13 mouse cellular contexts compared by ENCODE assay signal in the genomic region with DNA sequence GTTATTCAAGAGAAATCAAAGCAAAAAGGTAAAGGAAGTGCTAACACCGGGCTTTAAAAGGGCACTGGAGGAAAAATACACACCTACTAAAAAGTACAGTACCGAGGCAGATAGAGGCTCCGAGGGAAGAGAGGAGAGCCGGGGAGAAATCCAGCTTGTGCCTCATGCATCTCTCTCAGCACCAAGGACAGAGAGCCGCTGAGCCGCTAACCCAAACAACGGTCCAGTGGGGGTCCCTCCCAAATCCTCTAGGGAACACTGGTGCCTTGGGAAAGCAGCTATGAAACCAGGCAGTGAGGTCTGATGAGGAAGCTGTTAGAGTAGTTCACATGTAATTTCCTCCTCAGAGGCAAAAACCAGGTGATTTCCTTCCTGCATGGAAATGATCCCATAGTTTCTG. TPM values are rescaled to one million over a fixed set of nuclear protein-coding genes. Genes with fewer than 3 reads are reported as not detected.
A peak's percentile ranks its signal among the peaks of the same experiment; 100 is the strongest.
DNase-seq lines count a peak whose midpoint lies in the region; ATAC-seq lines count a peak whose summit lies in the region.
"Had no signal": no experiment of that assay in that cellular context is flagged by ENCODE, and none has a peak within 500 bp of the region (broad histone marks: within the 10 kb centered on the region; RNA-seq: fewer than 3 reads in every experiment).

A gene (plus strand): TSS at position 276 of the 400 bp plus-strand sequence.

- 5% methylated on average over 7 of the region's 7 CpGs for WGBS in heart, embryonic 11.5 days (ENCODE audit: insufficient replicate concordance)
- 22% methylated on average over 7 of the region's 7 CpGs for WGBS in midbrain, embryonic 10.5 days
- 8% methylated on average over 7 of the region's 7 CpGs for WGBS in midbrain, embryonic 16.5 days
- 10% methylated on average over 7 of the region's 7 CpGs for WGBS in forebrain, embryonic 15.5 days

- H3K27me3 ChIP-seq in heart, embryonic 11.5 days (ENCODE audit: control insufficient read depth, insufficient read depth, low read length) = no peaks in the 10 kb centered on the region
- H3K27me3 ChIP-seq in midbrain, embryonic 10.5 days (ENCODE audit: low read depth, poor library complexity, severe bottlenecking) = no peaks in the 10 kb centered on the region
- no peaks in the 10 kb centered on the region for H3K27me3 ChIP-seq in midbrain, embryonic 16.5 days (ENCODE audit: control insufficient read depth, insufficient read depth, low read depth, low read length)
- no peaks in the 10 kb centered on the region for H3K27me3 ChIP-seq in forebrain, embryonic 15.5 days
- H3K27me3 ChIP-seq: liver, embryonic 13.5 days had no signal

- peaks cover 6% of the 10 kb centered on the region; the same call in 1 of the 2 replicates for H3K4me1 ChIP-seq in heart, embryonic 11.5 days (ENCODE audit: control insufficient read depth, insufficient read depth, low read length)
- H3K4me1 ChIP-seq in midbrain, embryonic 10.5 days = 0 out of 2 replicates have a peak, but pooled peaks cover 4% of the 10 kb centered on the region
- H3K4me1 ChIP-seq in midbrain, embryonic 16.5 days (ENCODE audit: control insufficient read depth, insufficient read depth, low read length) = no peaks in the 10 kb centered on the region
- peaks cover 6% of the 10 kb centered on the region; the same call in 1 of the 2 replicates for H3K4me1 ChIP-seq in forebrain, embryonic 15.5 days
- H3K4me1 ChIP-seq: liver, embryonic 13.5 days had no signal

- no peak for DNase-seq in heart, adult 9 months (ENCODE audit: low spot score in 2 of 2)
- peak; percentile 18 for DNase-seq in midbrain, embryonic 10.5 days (ENCODE audit: low spot score)
- peak; percentile 46 for DNase-seq in retina, embryonic 14.5 days (ENCODE audit: low spot score)
- DNase-seq: kidney, adult 9 months; liver, embryonic 13.5 days had no signal

- no peaks in the 10 kb centered on the region for H3K9me3 ChIP-seq in heart, embryonic 11.5 days (replicated peaks; ENCODE audit: control insufficient read depth, low read length)
- no peaks in the 10 kb centered on the region for H3K9me3 ChIP-seq in midbrain, embryonic 10.5 days (replicated peaks)
- no peaks in the 10 kb centered on the region for H3K9me3 ChIP-seq in midbrain, embryonic 16.5 days (replicated peaks; ENCODE audit: control insufficient read depth, low read length, poor library complexity, severe bottlenecking)
- no peaks in the 10 kb centered on the region for H3K9me3 ChIP-seq in forebrain, embryonic 15.5 days
- H3K9me3 ChIP-seq: liver, embryonic 13.5 days had no signal

- no peaks in the 10 kb centered on the region for H3K36me3 ChIP-seq in heart, embryonic 11.5 days (ENCODE audit: control insufficient read depth, insufficient read depth, low read length)
- H3K36me3 ChIP-seq in midbrain, embryonic 10.5 days = no peaks in the 10 kb centered on the region
- no peaks in the 10 kb centered on the region for H3K36me3 ChIP-seq in midbrain, embryonic 16.5 days (ENCODE audit: control insufficient read depth, insufficient read depth, low read length)
- no peaks in the 10 kb centered on the region for H3K36me3 ChIP-seq in forebrain, embryonic 15.5 days
- H3K36me3 ChIP-seq: liver, embryonic 13.5 days had no signal

- peak within 1 kb of the TSS; percentile 33; the same call in 1 of the 2 replicates for H3K4me2 ChIP-seq in heart, embryonic 11.5 days
- no peak within 1 kb of the TSS; the same call in 1 of the 2 replicates for H3K4me2 ChIP-seq in midbrain, embryonic 16.5 days (ENCODE audit: low read length)
- H3K4me2 ChIP-seq in forebrain, embryonic 15.5 days (replicated peaks) = peak within 1 kb of the TSS; percentile 24
- H3K4me2 ChIP-seq: liver, embryonic 13.5 days had no signal

- no peak within 1 kb of the TSS for H3K27ac ChIP-seq in heart, embryonic 11.5 days (ENCODE audit: low read depth, low read length)
- no peak within 1 kb of the TSS for H3K27ac ChIP-seq in midbrain, embryonic 10.5 days (replicated peaks)
- H3K27ac ChIP-seq in midbrain, embryonic 16.5 days (ENCODE audit: low read length) = no peak within 1 kb of the TSS
- no peak within 1 kb of the TSS for H3K27ac ChIP-seq in forebrain, embryonic 15.5 days (replicated peaks)
- H3K27ac ChIP-seq: liver, embryonic 13.5 days had no signal

- no peak within 1 kb of the TSS for H3K4me3 ChIP-seq in heart, embryonic 11.5 days (ENCODE audit: low read depth, low read length)
- H3K4me3 ChIP-seq in midbrain, embryonic 10.5 days = no peak within 1 kb of the TSS
- no peak within 1 kb of the TSS for H3K4me3 ChIP-seq in midbrain, embryonic 16.5 days (ENCODE audit: low read depth, low read length)
- no peak within 1 kb of the TSS for H3K4me3 ChIP-seq in forebrain, embryonic 15.5 days
- H3K4me3 ChIP-seq: liver, embryonic 13.5 days had no signal

- no peak for ATAC-seq in heart, embryonic 11.5 days (replicated peaks; ENCODE audit: insufficient number of reproducible peaks, low FRiP score, low TSS enrichment)
- no peak for ATAC-seq in midbrain, embryonic 16.5 days
- no peak for ATAC-seq in forebrain, embryonic 15.5 days (replicated peaks)
- no peak for ATAC-seq in erythroid progenitor cell, adult 5-6 weeks (replicated peaks; ENCODE audit: low FRiP score, poor library complexity, severe bottlenecking)
- no peak for ATAC-seq in megakaryocyte-erythroid progenitor cell, adult 5-6 weeks (replicated peaks; ENCODE audit: low FRiP score, low TSS enrichment, poor library complexity, severe bottlenecking)
- ATAC-seq: CD4-positive, CD25-positive, alpha-beta regulatory T cell, adult 4 months had no signal

- no peak within 1 kb of the TSS for H3K9ac ChIP-seq in heart, embryonic 11.5 days (ENCODE audit: low read depth, low read length)
- no peak within 1 kb of the TSS for H3K9ac ChIP-seq in midbrain, embryonic 16.5 days (ENCODE audit: low read depth, low read length)
- no peak within 1 kb of the TSS for H3K9ac ChIP-seq in forebrain, embryonic 15.5 days (replicated peaks)
- H3K9ac ChIP-seq: liver, embryonic 13.5 days had no signal

RNA-seq across cellular contexts. Expression of the gene that starts here (rescaled TPM):
- polyA plus RNA-seq in heart, embryonic 11.5 days (2014; fragmentation: Nextera tagmentation; extraction: Ambion mirVana) = not detected in 2 replicates
- not detected in 2 replicates for polyA plus RNA-seq in midbrain, embryonic 10.5 days (2016; fragmentation: Nextera tagmentation; extraction: Ambion mirVana)
- not detected in 2 replicates for polyA plus RNA-seq in midbrain, embryonic 16.5 days (2015; fragmentation: Nextera tagmentation; extraction: Ambion mirVana)
- polyA plus RNA-seq in forebrain, embryonic 15.5 days (2015; fragmentation: Nextera tagmentation; extraction: Ambion mirVana) = 0.20 TPM in 1 of 2 replicates, not detected in the other
- not detected in 2 replicates for total RNA-seq in erythroid progenitor cell, adult 5-6 weeks (2015; ENCODE audit: low replicate concordance)
- total RNA-seq in erythroid progenitor cell, adult 5-6 weeks (2017; ENCODE audit: low replicate concordance) = not detected in 2 replicates
- total RNA-seq in megakaryocyte-erythroid progenitor cell, adult 5-6 weeks (2014; fragmentation: Nextera tagmentation) = not detected in 2 replicates
- total RNA-seq in megakaryocyte-erythroid progenitor cell, adult 5-6 weeks (2017) = not detected in 2 replicates
- polyA plus RNA-seq: CD4-positive, CD25-positive, alpha-beta regulatory T cell, adult 4 months; liver, embryonic 13.5 days; neural tube, embryonic 14.5 days; stomach, embryonic 14.5 days had no signal

Comparison
In these comparisons a context has a peak if more than half of its experiments do, and no peak if none do; other contexts are left out.
1. Peak in DNase-seq in midbrain, embryonic 10.5 days; RNA of the gene not detected or under 1 TPM.